Mouse (Mus musculus) heart, embryonic 14.5 days (tissue): ENCODE measurements at regions not wholly inside any gene's neighbourhood (a gene's known extent, or its start where the extent isn't known, plus 50 kb on each side); places are given as distances from the start of the nearest gene placed in this dataset.

Experiments
- ATAC-seq: fragments of 200-750 bp; cut with Nextera tagmentation; 2 replicates; pipeline ENCODE4 v1.8.0; 2017; ENCODE audit warnings: low read depth, moderate TSS enrichment; ENCODE audit not compliant: insufficient number of reproducible peaks, insufficient read depth, low FRiP score
- H3K27ac ChIP-seq, 2 experiments: fragments of 200-500 bp in 1 of 2; fragments of 300-500 bp in 1 of 2; sonication (generic) in 1 of 2; replicated peaks in 1 of 2; 2 replicates each; pipeline ENCODE4 v1.5.1; 2012 to 2014; ENCODE audit warnings: low read depth in 2 of 2, low read length in 2 of 2, control low read depth in 1 of 2, mild to moderate bottlenecking in 1 of 2, mixed read lengths in 1 of 2; ENCODE audit not compliant: control insufficient read depth in 1 of 2, insufficient read depth in 1 of 2
- H3K27me3 ChIP-seq: fragments of 300-500 bp; sonication (generic); 2 replicates; pipeline ENCODE4 v1.6.1; 2014; ENCODE audit warnings: mild to moderate bottlenecking, low read length, control low read depth; ENCODE audit not compliant: control insufficient read depth, insufficient read depth
- H3K36me3 ChIP-seq: fragments of 300-500 bp; sonication (generic); 2 replicates; pipeline ENCODE4 v1.6.1; 2014; ENCODE audit warnings: mild to moderate bottlenecking, control low read depth, low read length, mixed read lengths; ENCODE audit not compliant: control insufficient read depth, insufficient read depth
- H3K4me1 ChIP-seq, 2 experiments: fragments of 200-500 bp in 1 of 2; fragments of 300-500 bp in 1 of 2; sonication (generic) in 1 of 2; 2 replicates each; pipeline ENCODE4 v1.6.1; 2012 to 2014; ENCODE audit warnings: low read length in 2 of 2, control low read depth in 1 of 2, mixed read lengths in 1 of 2; ENCODE audit not compliant: control insufficient read depth in 2 of 2, insufficient read depth in 2 of 2
- H3K4me2 ChIP-seq: fragments of 300-500 bp; sonication (generic); 2 replicates; pipeline ENCODE4 v1.6.1; 2014; ENCODE audit warnings: mild to moderate bottlenecking, low read length
- H3K4me3 ChIP-seq, 2 experiments: fragments of 200-500 bp in 1 of 2; fragments of 300-500 bp in 1 of 2; sonication (generic) in 1 of 2; 2 replicates each; pipeline ENCODE4 v1.5.1; 2012 to 2014; ENCODE audit warnings: low read length in 2 of 2, mild to moderate bottlenecking in 2 of 2, control low read depth in 1 of 2, low read depth in 1 of 2, moderate library complexity in 1 of 2; ENCODE audit not compliant: control insufficient read depth in 1 of 2, insufficient read depth in 1 of 2
- H3K9ac ChIP-seq: fragments of 300-500 bp; sonication (generic); 2 replicates; pipeline ENCODE4 v1.6.1; 2014; ENCODE audit warnings: mild to moderate bottlenecking, low read length
- H3K9me3 ChIP-seq: fragments of 300-500 bp; sonication (generic); 2 replicates; pipeline ENCODE4 v1.6.1; 2016; ENCODE audit warnings: low read length, control low read depth; ENCODE audit not compliant: control insufficient read depth
- WGBS: fragments of 180-500 bp; shearing (Covaris S2); extraction: QIAGEN DNeasy Blood & Tissue Kit; methylation state at CpG from one replicate; pipeline ENCODE4 v1.1.7; 2014; 5-methylcytosine and 5-hydroxymethylcytosine counted together

DNA sequence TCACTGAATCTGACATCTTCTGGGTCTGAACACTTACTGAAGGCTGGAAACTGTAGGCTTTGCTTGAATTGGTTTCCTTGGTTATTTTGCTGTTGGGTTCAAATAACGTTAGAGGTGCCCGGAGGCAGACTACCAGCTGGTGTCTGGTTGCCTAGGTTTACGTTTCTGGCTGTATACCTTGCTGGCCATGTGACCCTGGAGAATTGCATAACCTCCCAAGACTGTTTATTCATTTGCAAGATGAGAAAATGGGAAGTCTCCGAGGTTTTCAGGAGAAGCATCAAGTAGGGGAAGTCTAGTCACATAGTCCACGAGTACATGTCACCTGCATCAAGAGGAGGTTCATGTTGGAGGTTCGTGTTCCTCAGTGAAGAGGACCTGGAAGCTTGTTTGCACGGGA lies 69.6 kb upstream of the Mef2a start:
- Histone ChIP-seq H3K27ac (peak overlapping the region in 1 of 2 experiments; percentile 78; a peak in 1 of 4 replicates), H3K9me3 (no peaks in the 10 kb centered on the region), H3K4me3 (no peak overlapping the region), H3K4me1 (peaks cover 46 to 59% of the 10 kb centered on the region in 2 experiments), H3K27me3 (no peaks in the 10 kb centered on the region), H3K4me2 (no peak overlapping the region), H3K36me3 (no peaks in the 10 kb centered on the region), H3K9ac (peak overlapping the region; percentile 65)
- WGBS, result 87% methylated on average over 7 of the region's 7 CpGs
- no peak for ATAC-seq

DNA sequence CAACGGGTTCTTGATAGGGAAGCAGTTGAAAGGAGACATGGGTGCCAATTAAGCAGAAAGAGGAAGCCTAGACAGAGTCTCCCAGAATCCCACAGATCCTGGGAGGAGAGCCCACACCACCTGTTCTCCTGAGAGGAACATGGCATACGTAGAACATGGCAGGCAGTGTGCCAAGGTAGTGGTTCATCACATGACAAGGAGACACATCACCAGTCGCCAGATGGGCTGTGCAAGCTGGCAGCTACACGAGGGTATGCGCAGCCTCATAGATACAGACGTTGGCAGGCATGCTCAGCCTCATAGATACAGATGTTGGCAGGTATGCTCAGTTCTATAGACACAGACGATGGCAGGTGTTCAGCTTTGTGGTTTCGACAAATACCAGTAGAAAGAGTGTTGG lies 68.1 kb upstream of the Mef2a start:
- H3K4me1 ChIP-seq, result peaks cover 48 to 59% of the 10 kb centered on the region in 2 experiments
- WGBS, result 81% methylated on average over 8 of the region's 8 CpGs

DNA sequence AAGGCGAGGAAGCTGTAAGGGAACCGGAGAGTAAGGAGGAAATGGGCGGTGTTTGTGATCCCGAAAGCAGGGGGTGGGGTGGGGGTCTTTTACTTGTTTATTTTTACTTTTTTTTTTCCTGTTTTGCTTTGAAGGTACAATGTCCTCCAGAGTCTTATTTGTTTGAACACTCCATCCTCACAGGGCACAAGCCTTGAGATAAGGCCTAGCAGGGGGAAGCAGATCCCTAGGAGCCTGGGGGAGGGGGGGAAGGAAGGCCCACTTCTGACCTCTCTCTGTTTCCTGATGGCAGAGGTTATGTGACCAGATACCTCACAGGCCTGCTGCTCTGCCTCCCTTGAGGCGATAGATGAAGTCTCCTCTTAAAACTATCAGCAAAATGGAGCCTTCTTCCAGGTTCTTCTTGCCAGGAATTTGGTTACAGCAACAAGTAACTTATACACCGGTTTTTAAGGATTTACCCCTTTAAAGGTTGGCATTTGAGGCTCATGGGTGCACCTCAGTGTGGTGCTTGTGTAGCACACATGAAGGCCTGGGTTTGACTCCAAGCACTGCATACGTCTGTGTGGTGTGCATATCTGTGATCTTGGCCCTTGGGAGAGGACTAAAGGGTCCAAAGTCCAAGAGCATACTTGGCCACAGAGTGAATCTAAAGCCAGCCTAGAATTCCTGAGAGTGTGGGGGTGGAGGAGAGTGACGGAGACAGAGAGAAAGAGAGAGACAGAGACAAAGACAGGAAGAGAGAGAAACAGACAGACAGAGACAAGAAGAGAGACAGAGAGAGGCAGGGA lies 64.8 kb upstream of the Mef2a start:
- 56% methylated on average over 8 of the region's 8 CpGs for whole genome bisulfite sequencing
- no peak overlapping the region for H3K4me3 ChIP-seq
- H3K9ac ChIP-seq, result no peak overlapping the region
- no peaks in the 10 kb centered on the region for H3K36me3 ChIP-seq
- no peak overlapping the region for H3K4me2 ChIP-seq
- ATAC-seq, result no peak
- H3K9me3 ChIP-seq, result no peaks in the 10 kb centered on the region
- H3K27ac ChIP-seq, result peak overlapping the region; percentile 28 to 89; a peak in 1 of 4 replicates
- no peaks in the 10 kb centered on the region for H3K27me3 ChIP-seq
- H3K4me1 ChIP-seq, result peaks cover 25 to 36% of the 10 kb centered on the region in 2 experiments

More for the DNA sequence above, 68.1 kb upstream of the Mef2a start:
- Histone ChIP-seq H3K27ac (no peak overlapping the region), H3K9ac (no peak overlapping the region), H3K9me3 (no peaks in the 10 kb centered on the region), H3K27me3 (no peaks in the 10 kb centered on the region), H3K36me3 (no peaks in the 10 kb centered on the region), H3K4me2 (no peak overlapping the region), H3K4me3 (no peak overlapping the region)
- ATAC-seq, result no peak

- Histone ChIP-seq H3K27me3 (no peaks in the 10 kb centered on the region), H3K27ac (peak overlapping the region; percentile 87 to 89), H3K9ac (peak overlapping the region; percentile 42; the same call in 1 of the 2 replicates), H3K36me3 (no peaks in the 10 kb centered on the region), H3K4me2 (peak overlapping the region; percentile 9; the same call in 1 of the 2 replicates), H3K4me1 (peaks cover 25 to 35% of the 10 kb centered on the region in 2 experiments), H3K9me3 (no peaks in the 10 kb centered on the region), H3K4me3 (no peak overlapping the region)
- ATAC-seq, result peak; percentile 71
- 29% methylated on average over 11 of the region's 11 CpGs for WGBS
Measured at GRCm38 (mm10) chr7:67435643-67436339, 63.1 kb upstream of the Mef2a start.

GRCm38 (mm10) chr7:67430987-67431386 lies 58.3 kb upstream of the Mef2a start:
- H3K4me3 ChIP-seq, result no peak overlapping the region
- 82% methylated on average over 7 of the region's 7 CpGs for WGBS
- no peak for ATAC-seq
- H3K4me2 ChIP-seq, result no peak overlapping the region
- H3K36me3 ChIP-seq, result no peaks in the 10 kb centered on the region
- H3K27ac ChIP-seq, result no peak overlapping the region
- peaks cover 7 to 13% of the 10 kb centered on the region in 2 experiments for H3K4me1 ChIP-seq
- no peak overlapping the region for H3K9ac ChIP-seq
- H3K9me3 ChIP-seq, result no peaks in the 10 kb centered on the region
- H3K27me3 ChIP-seq, result no peaks in the 10 kb centered on the region

- Histone ChIP-seq H3K4me2 (no peak overlapping the region), H3K36me3 (no peaks in the 10 kb centered on the region), H3K27me3 (no peaks in the 10 kb centered on the region), H3K4me3 (no peak overlapping the region), H3K4me1 (peaks cover 7 to 8% of the 10 kb centered on the region in 2 experiments), H3K27ac (no peak overlapping the region), H3K9me3 (no peaks in the 10 kb centered on the region), H3K9ac (no peak overlapping the region)
- no peak for ATAC-seq
- WGBS, result 74% methylated on average over 4 of the region's 4 CpGs
Measured at GRCm38 (mm10) chr7:67430041-67430440, 57.4 kb upstream of the Mef2a start.

- H3K4me2 ChIP-seq, result no peak overlapping the region
- no peak overlapping the region for H3K4me3 ChIP-seq
- H3K36me3 ChIP-seq, result no peaks in the 10 kb centered on the region
- 92% methylated on average over 28 of the region's 28 CpGs for WGBS
- no peaks in the 10 kb centered on the region for H3K9me3 ChIP-seq
- peaks cover 9 to 10% of the 10 kb centered on the region in 2 experiments; a peak in 2 of 4 replicates for H3K4me1 ChIP-seq
- H3K27me3 ChIP-seq, result no peaks in the 10 kb centered on the region
- H3K9ac ChIP-seq, result no peak overlapping the region
- ATAC-seq, result no peak
- H3K27ac ChIP-seq, result no peak overlapping the region
Measured at GRCm38 (mm10) chr7:67429008-67429873, 56.6 kb upstream of the Mef2a start.
